Mouse (Mus musculus): Measurements from ENCODE around the gene Ebf1. TPM values are rescaled to one million over a fixed set of nuclear protein-coding genes. Genes with fewer than 3 reads are reported as not detected.

The Ebf1 gene
- polyA plus RNA-seq, 1 experiment from 2014 or later: 16.2 TPM

- no peak overlapping the region for H3K9ac ChIP-seq (ENCODE audit: low read length)
- no peaks in the 10 kb centered on the region for H3K36me3 ChIP-seq (ENCODE audit: control insufficient read depth, insufficient read depth)
- H3K9me3 ChIP-seq (replicated peaks; ENCODE audit: control insufficient read depth, low read length): no peaks in the 10 kb centered on the region
- H3K4me1 ChIP-seq (ENCODE audit: control insufficient read depth, insufficient read depth, low read length): 0 out of 2 replicates have a peak, but pooled peaks cover 2% of the 10 kb centered on the region
- no peaks in the 10 kb centered on the region for H3K27me3 ChIP-seq (ENCODE audit: control insufficient read depth, insufficient read depth, low read length)
- 47% methylated on average over 2 of the region's 2 CpGs for WGBS
- no peak for ATAC-seq (replicated peaks; ENCODE audit: extremely low read depth, insufficient read depth, low FRiP score)
- no peak overlapping the region for H3K4me3 ChIP-seq (ENCODE audit: low read length)
- H3K4me2 ChIP-seq (ENCODE audit: low read depth, low read length): no peak overlapping the region
- no peak overlapping the region for H3K27ac ChIP-seq (ENCODE audit: low read length)
Measured at GRCm38 (mm10) chr11:44641496-44641895, 24.4 kb downstream of the Ebf1 start.

- H3K9me3 ChIP-seq (replicated peaks; ENCODE audit: control insufficient read depth, low read length): no peaks in the 10 kb centered on the region
- no peaks in the 10 kb centered on the region for H3K27me3 ChIP-seq (ENCODE audit: control insufficient read depth, insufficient read depth, low read length)
- 50% methylated on average over 8 of the region's 8 CpGs for WGBS
- H3K4me1 ChIP-seq (ENCODE audit: control insufficient read depth, insufficient read depth, low read length): no peaks in the 10 kb centered on the region
- no peak overlapping the region for H3K4me3 ChIP-seq (ENCODE audit: low read length)
- H3K9ac ChIP-seq (ENCODE audit: low read length): no peak overlapping the region
- H3K36me3 ChIP-seq (ENCODE audit: control insufficient read depth, insufficient read depth): no peaks in the 10 kb centered on the region
- no peak overlapping the region for H3K4me2 ChIP-seq (ENCODE audit: low read depth, low read length)
- ATAC-seq (replicated peaks; ENCODE audit: extremely low read depth, insufficient read depth, low FRiP score): no peak
- no peak overlapping the region for H3K27ac ChIP-seq (ENCODE audit: low read length)
Measured at GRCm38 (mm10) chr11:44654340-44655019, 37.4 kb downstream of the Ebf1 start.

GRCm38 (mm10) chr11:44655468-44655867, 38.4 kb downstream of the Ebf1 start:
- no peak overlapping the region for H3K9ac ChIP-seq (ENCODE audit: low read length)
- no peaks in the 10 kb centered on the region for H3K4me1 ChIP-seq (ENCODE audit: control insufficient read depth, insufficient read depth, low read length)
- H3K9me3 ChIP-seq (replicated peaks; ENCODE audit: control insufficient read depth, low read length): no peaks in the 10 kb centered on the region
- ATAC-seq (replicated peaks; ENCODE audit: extremely low read depth, insufficient read depth, low FRiP score): no peak
- no peak overlapping the region for H3K27ac ChIP-seq (ENCODE audit: low read length)
- H3K4me3 ChIP-seq (ENCODE audit: low read length): no peak overlapping the region
- WGBS: 66% methylated on average over 5 of the region's 5 CpGs
- H3K4me2 ChIP-seq (ENCODE audit: low read depth, low read length): no peak overlapping the region
- H3K27me3 ChIP-seq (ENCODE audit: control insufficient read depth, insufficient read depth, low read length): no peaks in the 10 kb centered on the region
- H3K36me3 ChIP-seq (ENCODE audit: control insufficient read depth, insufficient read depth): no peaks in the 10 kb centered on the region

GRCm38 (mm10) chr11:44656916-44657315, 39.8 kb downstream of the Ebf1 start:
- no peak overlapping the region for H3K4me2 ChIP-seq (ENCODE audit: low read depth, low read length)
- no peaks in the 10 kb centered on the region for H3K4me1 ChIP-seq (ENCODE audit: control insufficient read depth, insufficient read depth, low read length)
- H3K9ac ChIP-seq (ENCODE audit: low read length): no peak overlapping the region
- no peaks in the 10 kb centered on the region for H3K27me3 ChIP-seq (ENCODE audit: control insufficient read depth, insufficient read depth, low read length)
- H3K4me3 ChIP-seq (ENCODE audit: low read length): no peak overlapping the region
- no peak overlapping the region for H3K27ac ChIP-seq (ENCODE audit: low read length)
- H3K36me3 ChIP-seq (ENCODE audit: control insufficient read depth, insufficient read depth): no peaks in the 10 kb centered on the region
- no peaks in the 10 kb centered on the region for H3K9me3 ChIP-seq (replicated peaks; ENCODE audit: control insufficient read depth, low read length)
- ATAC-seq (replicated peaks; ENCODE audit: extremely low read depth, insufficient read depth, low FRiP score): no peak

GRCm38 (mm10) chr11:44657833-44658395, 40.8 kb downstream of the Ebf1 start:
- WGBS: 36% methylated on average over 6 of the region's 6 CpGs
- no peak overlapping the region for H3K4me2 ChIP-seq (ENCODE audit: low read depth, low read length)

GRCm38 (mm10) chr11:44661875-44662274, 44.8 kb downstream of the Ebf1 start:
- H3K9ac ChIP-seq (ENCODE audit: low read length): no peak overlapping the region
- peaks cover 11% of the 10 kb centered on the region; the same call in 1 of the 2 replicates for H3K4me1 ChIP-seq (ENCODE audit: control insufficient read depth, insufficient read depth, low read length)
- ATAC-seq (replicated peaks; ENCODE audit: extremely low read depth, insufficient read depth, low FRiP score): no peak
- no peak overlapping the region for H3K27ac ChIP-seq (ENCODE audit: low read length)
- no peak overlapping the region for H3K4me3 ChIP-seq (ENCODE audit: low read length)
- no peaks in the 10 kb centered on the region for H3K9me3 ChIP-seq (replicated peaks; ENCODE audit: control insufficient read depth, low read length)
- H3K36me3 ChIP-seq (ENCODE audit: control insufficient read depth, insufficient read depth): no peaks in the 10 kb centered on the region
- WGBS: 63% methylated on average over 5 of the region's 5 CpGs
- no peak overlapping the region for H3K4me2 ChIP-seq (ENCODE audit: low read depth, low read length)
- no peaks in the 10 kb centered on the region for H3K27me3 ChIP-seq (ENCODE audit: control insufficient read depth, insufficient read depth, low read length)

More at GRCm38 (mm10) chr11:44657833-44658395, 40.8 kb downstream of the Ebf1 start:
- no peaks in the 10 kb centered on the region for H3K36me3 ChIP-seq (ENCODE audit: control insufficient read depth, insufficient read depth)
- no peaks in the 10 kb centered on the region for H3K4me1 ChIP-seq (ENCODE audit: control insufficient read depth, insufficient read depth, low read length)
- H3K9ac ChIP-seq (ENCODE audit: low read length): no peak overlapping the region
- H3K27me3 ChIP-seq (ENCODE audit: control insufficient read depth, insufficient read depth, low read length): no peaks in the 10 kb centered on the region
- no peak for ATAC-seq (replicated peaks; ENCODE audit: extremely low read depth, insufficient read depth, low FRiP score)
- H3K9me3 ChIP-seq (replicated peaks; ENCODE audit: control insufficient read depth, low read length): no peaks in the 10 kb centered on the region
- H3K27ac ChIP-seq (ENCODE audit: low read length): no peak overlapping the region
- no peak overlapping the region for H3K4me3 ChIP-seq (ENCODE audit: low read length)

- Histone ChIP-seq H3K4me1 (ENCODE audit: control insufficient read depth, insufficient read depth, low read length) (peaks cover 11% of the 10 kb centered on the region; the same call in 1 of the 2 replicates), H3K4me3 (ENCODE audit: low read length) (no peak overlapping the region), H3K27ac (ENCODE audit: low read length) (no peak overlapping the region), H3K9me3 (replicated peaks; ENCODE audit: control insufficient read depth, low read length) (no peaks in the 10 kb centered on the region), H3K36me3 (ENCODE audit: control insufficient read depth, insufficient read depth) (no peaks in the 10 kb centered on the region), H3K27me3 (ENCODE audit: control insufficient read depth, insufficient read depth, low read length) (no peaks in the 10 kb centered on the region), H3K4me2 (ENCODE audit: low read depth, low read length) (no peak overlapping the region), H3K9ac (ENCODE audit: low read length) (no peak overlapping the region)
- ATAC-seq (replicated peaks; ENCODE audit: extremely low read depth, insufficient read depth, low FRiP score): no peak
- WGBS: 62% methylated on average over 4 of the region's 4 CpGs
Measured at GRCm38 (mm10) chr11:44663609-44664141, 46.6 kb downstream of the Ebf1 start.

GRCm38 (mm10) chr11:44665156-44665682, 48.1 kb downstream of the Ebf1 start:
- H3K27me3 ChIP-seq (ENCODE audit: control insufficient read depth, insufficient read depth, low read length): no peaks in the 10 kb centered on the region
- H3K4me1 ChIP-seq (ENCODE audit: control insufficient read depth, insufficient read depth, low read length): peaks cover 11% of the 10 kb centered on the region; the same call in 1 of the 2 replicates
- H3K36me3 ChIP-seq (ENCODE audit: control insufficient read depth, insufficient read depth): no peaks in the 10 kb centered on the region
- H3K9me3 ChIP-seq (replicated peaks; ENCODE audit: control insufficient read depth, low read length): no peaks in the 10 kb centered on the region
- H3K4me3 ChIP-seq (ENCODE audit: low read length): peak overlapping the region; percentile 47
- H3K4me2 ChIP-seq (ENCODE audit: low read depth, low read length): peak overlapping the region; percentile 79
- peak; percentile 82 for ATAC-seq (replicated peaks; ENCODE audit: extremely low read depth, insufficient read depth, low FRiP score)
- H3K9ac ChIP-seq (ENCODE audit: low read length): peak overlapping the region; percentile 68
- H3K27ac ChIP-seq (ENCODE audit: low read length): peak overlapping the region; percentile 81
- WGBS: 4% methylated on average over 18 of the region's 18 CpGs
